Mouse (Mus musculus): Measurements from ENCODE around the gene Actr8.

Actr8 gene

GRCm38 (mm10) chr14:29980447-29981205 is 2.5 kb downstream of the Actr8 start:
- no peak for TF ChIP-seq GATA4 (IDR thresholded peaks at IDR 0.05; ENCODE audit: insufficient replicate concordance, low read length)

GRCm38 (mm10) chr14:29986096-29986495 is 8.0 kb downstream of the Actr8 start:
- TF ChIP-seq GATA4 (IDR thresholded peaks at IDR 0.05; ENCODE audit: insufficient replicate concordance, low read length), result no peak

- TF ChIP-seq GATA4 (IDR thresholded peaks at IDR 0.05; ENCODE audit: insufficient replicate concordance, low read length), result no peak
These were observed 9.1 kb downstream of the Actr8 start for GRCm38 (mm10) chr14:29987276-29987675.

DNA sequence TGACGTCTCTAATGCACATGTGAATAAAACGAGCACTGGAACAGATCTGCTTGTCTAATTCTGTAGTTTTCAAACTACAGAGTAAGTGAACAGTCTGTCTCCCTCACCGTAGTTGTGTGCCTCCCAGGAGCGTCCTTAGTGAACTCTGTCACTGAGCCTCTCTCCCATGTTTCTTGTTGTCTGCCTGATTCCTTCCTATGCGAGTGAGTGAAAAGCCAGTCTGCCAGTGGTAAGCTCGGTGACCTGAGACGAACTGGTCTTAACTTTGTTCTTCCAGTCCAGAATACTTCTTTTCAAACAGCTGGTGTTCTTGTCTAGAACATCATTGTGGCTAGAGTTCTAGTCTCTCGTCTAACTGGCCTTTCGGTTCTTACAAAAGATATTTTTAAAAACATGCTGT is 9.6 kb downstream of the Actr8 start:
- no peak for TF ChIP-seq GATA4 (IDR thresholded peaks at IDR 0.05; ENCODE audit: insufficient replicate concordance, low read length)

DNA sequence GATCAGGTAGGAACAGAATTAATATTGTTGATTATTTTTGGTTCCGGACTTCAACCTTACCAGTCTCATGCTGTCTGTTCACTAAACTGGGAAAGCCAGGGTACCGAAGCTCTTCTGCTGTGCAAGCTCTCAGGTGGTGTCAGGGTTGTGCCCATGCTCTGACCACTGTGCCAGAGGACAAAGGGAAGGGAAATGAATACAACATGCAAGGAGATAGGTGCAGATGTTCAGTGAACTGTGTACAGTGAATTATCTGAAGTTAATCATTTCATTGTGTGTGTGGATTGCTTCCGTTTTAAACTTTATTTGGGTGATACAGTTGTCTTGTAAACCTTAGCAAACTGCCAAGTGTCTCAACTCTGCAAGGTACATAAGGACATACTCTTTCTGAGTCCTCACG is 10.2 kb downstream of the Actr8 start:
- TF ChIP-seq GATA4 (IDR thresholded peaks at IDR 0.05; ENCODE audit: insufficient replicate concordance, low read length), result no peak

GRCm38 (mm10) chr14:29994976-29995375 is 16.8 kb downstream of the Actr8 start:
- no peak for TF ChIP-seq GATA4 (IDR thresholded peaks at IDR 0.05; ENCODE audit: insufficient replicate concordance, low read length)

- TF ChIP-seq GATA4 (IDR thresholded peaks at IDR 0.05; ENCODE audit: insufficient replicate concordance, low read length), result peak; percentile 17; the same call in 1 of the 2 replicates
These were observed 18.0 kb downstream of the Actr8 start for GRCm38 (mm10) chr14:29996000-29996751.

DNA sequence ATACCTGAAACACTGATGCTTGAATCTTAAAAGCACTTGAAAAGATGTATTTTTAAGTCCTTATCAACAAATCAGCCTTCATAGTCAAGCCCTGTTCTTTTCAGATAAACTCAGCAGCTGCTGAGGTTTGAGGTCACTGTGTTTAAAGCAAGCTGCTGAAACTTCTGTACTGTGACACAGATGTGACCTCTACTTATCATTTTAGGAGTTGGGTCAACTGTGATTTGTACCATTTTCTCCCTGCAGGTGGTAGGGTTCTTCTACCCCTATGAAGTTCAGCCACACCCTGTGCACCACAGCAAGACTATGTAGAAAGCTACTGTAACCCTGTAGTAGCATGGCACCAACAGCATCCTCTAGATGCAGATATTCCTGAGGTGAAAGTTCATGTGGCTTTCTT is 19.2 kb downstream of the Actr8 start:
- TF ChIP-seq GATA4 (IDR thresholded peaks at IDR 0.05; ENCODE audit: insufficient replicate concordance, low read length), result no peak

- no peak for TF ChIP-seq GATA4 (IDR thresholded peaks at IDR 0.05; ENCODE audit: insufficient replicate concordance, low read length)
These were observed 20.8 kb downstream of the Actr8 start for GRCm38 (mm10) chr14:29998747-29999474.

DNA sequence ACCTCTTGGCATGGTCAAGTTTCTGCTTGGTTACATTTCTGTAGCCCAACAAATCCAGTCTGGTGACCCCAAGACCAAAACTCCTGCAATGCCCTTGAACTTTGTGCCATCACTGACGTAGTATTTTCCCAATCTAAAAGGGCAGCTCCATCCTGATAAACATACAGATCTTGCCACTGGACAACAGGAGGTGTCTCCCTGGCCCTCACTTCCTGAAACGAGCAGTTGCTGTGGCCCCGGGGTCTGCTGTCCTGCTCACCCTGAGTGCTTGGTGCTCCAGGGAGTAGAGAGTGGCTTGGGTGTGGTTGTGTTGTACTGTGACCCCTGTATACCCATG is 21.3 kb downstream of the Actr8 start:
- TF ChIP-seq GATA4 (IDR thresholded peaks at IDR 0.05; ENCODE audit: insufficient replicate concordance, low read length), result no peak

DNA sequence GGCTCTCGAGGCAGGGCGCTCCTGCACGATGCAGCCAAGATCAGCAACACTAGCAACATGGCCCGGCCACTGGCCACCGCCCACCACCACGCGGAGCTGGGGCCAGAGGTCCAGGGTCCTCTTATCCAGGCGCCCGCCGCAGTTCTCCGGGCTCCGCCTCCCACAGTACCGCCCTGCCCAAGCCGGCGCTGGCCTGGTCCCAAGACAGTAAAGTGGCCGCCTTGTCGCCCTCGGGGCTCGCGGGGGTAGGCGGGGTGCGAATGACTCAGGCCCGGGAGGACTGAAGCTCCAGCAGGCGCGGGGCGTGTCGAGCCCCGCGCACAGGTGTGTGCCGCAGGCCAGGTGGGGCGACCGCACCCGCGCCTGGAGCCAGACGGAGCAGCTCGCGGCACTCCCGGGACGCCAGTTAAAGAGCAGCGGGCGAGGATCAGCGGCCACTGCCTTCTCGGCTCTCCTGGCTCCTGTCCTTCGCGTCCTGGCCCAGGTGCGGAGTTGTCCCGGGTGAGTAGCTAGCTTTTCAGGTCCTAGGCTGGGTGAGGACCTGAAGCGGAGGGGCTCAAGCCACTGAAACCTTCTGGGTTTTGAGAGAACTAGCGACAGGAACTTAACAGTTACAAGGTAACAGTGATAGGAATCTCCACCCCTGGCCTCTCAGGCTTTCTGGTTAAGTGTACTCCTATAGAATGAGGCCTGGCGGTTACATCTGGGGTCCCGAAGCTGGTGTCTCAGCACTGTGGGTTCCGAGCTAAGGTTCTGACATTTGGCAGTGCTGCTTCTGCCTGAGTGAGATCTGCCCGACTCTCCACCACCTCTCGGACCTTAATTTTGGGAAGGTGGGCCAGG is 30.8 kb downstream of the Actr8 start, which contains the start of the genes Il17rb and Chdh:
Gene Il17rb (minus strand): TSS at position 164 of the 843 bp plus-strand sequence.
Gene Chdh (plus strand): TSS at position 291 of the 843 bp plus-strand sequence.
- no peak; the same call in 1 of the 2 replicates for TF ChIP-seq GATA4 (IDR thresholded peaks at IDR 0.05; ENCODE audit: insufficient replicate concordance, low read length)

- peak; percentile 99 for TF ChIP-seq GATA4 (IDR thresholded peaks at IDR 0.05; ENCODE audit: insufficient replicate concordance, low read length)
These were observed 31.9 kb downstream of the Actr8 start for GRCm38 (mm10) chr14:30009864-30010560.

- TF ChIP-seq GATA4 (IDR thresholded peaks at IDR 0.05; ENCODE audit: insufficient replicate concordance, low read length), result no peak
These were observed 33.9 kb downstream of the Actr8 start for GRCm38 (mm10) chr14:30011886-30012560.

GRCm38 (mm10) chr14:30014487-30014886 is 36.4 kb downstream of the Actr8 start:
- no peak for TF ChIP-seq GATA4 (IDR thresholded peaks at IDR 0.05; ENCODE audit: insufficient replicate concordance, low read length)

Measured in liver, adult (tissue).